Mouse (Mus musculus): ENCODE measurements around the gene Tbx4. TPM values are rescaled to one million over a fixed set of nuclear protein-coding genes. Genes with fewer than 3 reads are reported as not detected.

The Tbx4 gene
- polyA plus RNA-seq, 1 experiment: 0.02 TPM

GRCm38 (mm10) chr11:85917993-85918325 lies 31.7 kb downstream of the Tbx4 start:
- H3K79me3 ChIP-seq (ENCODE audit: low read depth): no peaks in the 10 kb centered on the region
- H3K27me3 ChIP-seq (ENCODE audit: control insufficient read depth, insufficient read depth, insufficient read length): peaks cover 8% of the 10 kb centered on the region
- no peaks in the 10 kb centered on the region for H3K36me3 ChIP-seq (ENCODE audit: control insufficient read depth, insufficient read depth)
- TF ChIP-seq FOSL1 (IDR thresholded peaks at IDR 0.05; ENCODE audit: insufficient read depth, low read length, poor library complexity, severe bottlenecking) (no peak), USF1 (IDR thresholded peaks at IDR 0.05; ENCODE audit: low read depth) (no peak), CEBPB (IDR thresholded peaks at IDR 0.05; ENCODE audit: low read depth) (no peak), MYOG (IDR thresholded peaks at IDR 0.05; ENCODE audit: control insufficient read depth, extremely low read depth, insufficient read length) (no peak), MAX (IDR thresholded peaks at IDR 0.05) (no peak), MYOD1 (IDR thresholded peaks at IDR 0.05; ENCODE audit: control insufficient read depth, insufficient read length, low read depth) (no peak), CTCF (IDR thresholded peaks at IDR 0.05; ENCODE audit: control insufficient read depth, insufficient read depth, insufficient read length) (no peak)
- no peaks in the 10 kb centered on the region for H3K79me2 ChIP-seq (ENCODE audit: control insufficient read depth, insufficient read depth)
- no peak overlapping the region for H3K4me3 ChIP-seq (ENCODE audit: insufficient read depth, poor library complexity, severe bottlenecking)
- no peak overlapping the region for H3ac ChIP-seq (ENCODE audit: control insufficient read depth, insufficient read length, low read depth)

- Histone ChIP-seq H3K27me3 (ENCODE audit: control insufficient read depth, insufficient read depth, insufficient read length) (peaks cover 8% of the 10 kb centered on the region), H3K79me2 (ENCODE audit: control insufficient read depth, insufficient read depth) (no peaks in the 10 kb centered on the region), H3K79me3 (ENCODE audit: low read depth) (no peaks in the 10 kb centered on the region), H3K4me3 (ENCODE audit: insufficient read depth, poor library complexity, severe bottlenecking) (no peak overlapping the region), H3ac (ENCODE audit: control insufficient read depth, insufficient read length, low read depth) (no peak overlapping the region), H3K36me3 (ENCODE audit: control insufficient read depth, insufficient read depth) (no peaks in the 10 kb centered on the region)
- TF ChIP-seq CTCF (IDR thresholded peaks at IDR 0.05; ENCODE audit: control insufficient read depth, insufficient read depth, insufficient read length) (no peak), MYOD1 (IDR thresholded peaks at IDR 0.05; ENCODE audit: control insufficient read depth, insufficient read length, low read depth) (no peak), CEBPB (IDR thresholded peaks at IDR 0.05; ENCODE audit: low read depth) (no peak), MYOG (IDR thresholded peaks at IDR 0.05; ENCODE audit: control insufficient read depth, extremely low read depth, insufficient read length) (no peak), USF1 (IDR thresholded peaks at IDR 0.05; ENCODE audit: low read depth) (no peak), MAX (IDR thresholded peaks at IDR 0.05) (no peak), FOSL1 (IDR thresholded peaks at IDR 0.05; ENCODE audit: insufficient read depth, low read length, poor library complexity, severe bottlenecking) (no peak)
Observed at GRCm38 (mm10) chr11:85918388-85918940, 32.2 kb downstream of the Tbx4 start.

- TF ChIP-seq CEBPB (IDR thresholded peaks at IDR 0.05; ENCODE audit: low read depth): no peak
- TF ChIP-seq CTCF (IDR thresholded peaks at IDR 0.05; ENCODE audit: control insufficient read depth, insufficient read depth, insufficient read length): no peak
- TF ChIP-seq MYOD1 (IDR thresholded peaks at IDR 0.05; ENCODE audit: control insufficient read depth, insufficient read length, low read depth): peak; percentile 44
- peak; percentile 68 for TF ChIP-seq FOSL1 (IDR thresholded peaks at IDR 0.05; ENCODE audit: insufficient read depth, low read length, poor library complexity, severe bottlenecking)
- TF ChIP-seq MYOG (IDR thresholded peaks at IDR 0.05; ENCODE audit: control insufficient read depth, extremely low read depth, insufficient read length): no peak
- TF ChIP-seq USF1 (IDR thresholded peaks at IDR 0.05; ENCODE audit: low read depth): no peak
- TF ChIP-seq MAX (IDR thresholded peaks at IDR 0.05): peak; percentile 36
- Histone ChIP-seq H3K79me2 (ENCODE audit: control insufficient read depth, insufficient read depth) (no peaks in the 10 kb centered on the region), H3K79me3 (ENCODE audit: low read depth) (no peaks in the 10 kb centered on the region), H3ac (ENCODE audit: control insufficient read depth, insufficient read length, low read depth) (peak overlapping the region; percentile 1), H3K4me3 (ENCODE audit: insufficient read depth, poor library complexity, severe bottlenecking) (no peak overlapping the region), H3K27me3 (ENCODE audit: control insufficient read depth, insufficient read depth, insufficient read length) (no peaks in the 10 kb centered on the region), H3K36me3 (ENCODE audit: control insufficient read depth, insufficient read depth) (no peaks in the 10 kb centered on the region)
Observed at GRCm38 (mm10) chr11:85925294-85925743, 39.1 kb downstream of the Tbx4 start.

GRCm38 (mm10) chr11:85926287-85926764 lies 40.1 kb downstream of the Tbx4 start:
- no peak overlapping the region for H3ac ChIP-seq (ENCODE audit: control insufficient read depth, insufficient read length, low read depth)
- no peaks in the 10 kb centered on the region for H3K27me3 ChIP-seq (ENCODE audit: control insufficient read depth, insufficient read depth, insufficient read length)
- H3K79me3 ChIP-seq (ENCODE audit: low read depth): no peaks in the 10 kb centered on the region
- H3K79me2 ChIP-seq (ENCODE audit: control insufficient read depth, insufficient read depth): no peaks in the 10 kb centered on the region
- no peak overlapping the region for H3K4me3 ChIP-seq (ENCODE audit: insufficient read depth, poor library complexity, severe bottlenecking)
- no peak for TF ChIP-seq CEBPB (IDR thresholded peaks at IDR 0.05; ENCODE audit: low read depth)
- no peak for TF ChIP-seq FOSL1 (IDR thresholded peaks at IDR 0.05; ENCODE audit: insufficient read depth, low read length, poor library complexity, severe bottlenecking)
- no peak for TF ChIP-seq CTCF (IDR thresholded peaks at IDR 0.05; ENCODE audit: control insufficient read depth, insufficient read depth, insufficient read length)
- TF ChIP-seq MAX (IDR thresholded peaks at IDR 0.05): no peak
- TF ChIP-seq MYOG (IDR thresholded peaks at IDR 0.05; ENCODE audit: control insufficient read depth, extremely low read depth, insufficient read length): no peak
- TF ChIP-seq USF1 (IDR thresholded peaks at IDR 0.05; ENCODE audit: low read depth): no peak
- TF ChIP-seq MYOD1 (IDR thresholded peaks at IDR 0.05; ENCODE audit: control insufficient read depth, insufficient read length, low read depth): no peak
- H3K36me3 ChIP-seq (ENCODE audit: control insufficient read depth, insufficient read depth): no peaks in the 10 kb centered on the region

- Histone ChIP-seq H3K79me2 (ENCODE audit: control insufficient read depth, insufficient read depth) (no peaks in the 10 kb centered on the region), H3K79me3 (ENCODE audit: low read depth) (no peaks in the 10 kb centered on the region), H3ac (ENCODE audit: control insufficient read depth, insufficient read length, low read depth) (no peak overlapping the region), H3K36me3 (ENCODE audit: control insufficient read depth, insufficient read depth) (no peaks in the 10 kb centered on the region), H3K27me3 (ENCODE audit: control insufficient read depth, insufficient read depth, insufficient read length) (peaks cover 8% of the 10 kb centered on the region), H3K4me3 (ENCODE audit: insufficient read depth, poor library complexity, severe bottlenecking) (no peak overlapping the region)
- no peak for TF ChIP-seq CTCF (IDR thresholded peaks at IDR 0.05; ENCODE audit: control insufficient read depth, insufficient read depth, insufficient read length)
- no peak for TF ChIP-seq FOSL1 (IDR thresholded peaks at IDR 0.05; ENCODE audit: insufficient read depth, low read length, poor library complexity, severe bottlenecking)
- no peak for TF ChIP-seq MYOD1 (IDR thresholded peaks at IDR 0.05; ENCODE audit: control insufficient read depth, insufficient read length, low read depth)
- no peak for TF ChIP-seq MAX (IDR thresholded peaks at IDR 0.05)
- TF ChIP-seq CEBPB (IDR thresholded peaks at IDR 0.05; ENCODE audit: low read depth): no peak
- no peak for TF ChIP-seq MYOG (IDR thresholded peaks at IDR 0.05; ENCODE audit: control insufficient read depth, extremely low read depth, insufficient read length)
- TF ChIP-seq USF1 (IDR thresholded peaks at IDR 0.05; ENCODE audit: low read depth): no peak
Observed at GRCm38 (mm10) chr11:85928106-85928505, 41.9 kb downstream of the Tbx4 start.

Data from C2C12 (cell line).